Mouse (Mus musculus) limb, embryonic 14.5 days (tissue): ENCODE results near the gene Ccdc87. TPM values are rescaled to one million over a fixed set of nuclear protein-coding genes. Genes with fewer than 3 reads are reported as not detected.
A peak's percentile ranks its signal among the peaks of the same experiment; 100 is the strongest.

Source experiments
- ATAC-seq: fragments of 200-750 bp; cut with Nextera tagmentation; 2 replicates; pipeline ENCODE4 v1.8.0; 2017; ENCODE audit warnings: low read depth, moderate number of reproducible peaks, moderate TSS enrichment; ENCODE audit not compliant: low FRiP score
- DNase-seq: peaks from one replicate; pipeline ENCODE4 v3.0.0-alpha.2; 2015; ENCODE audit warnings: low spot score
- H3K27ac ChIP-seq: fragments of 300-500 bp; sonication (generic); replicated peaks from 2 replicates; pipeline ENCODE4 v1.5.1; 2014; ENCODE audit warnings: low read depth, mild to moderate bottlenecking, low read length, moderate library complexity, mixed read lengths
- H3K27me3 ChIP-seq: fragments of 300-500 bp; sonication (generic); 2 replicates; pipeline ENCODE4 v1.6.1; 2014; ENCODE audit warnings: low read length, mixed read lengths; ENCODE audit not compliant: control insufficient read depth, insufficient read depth
- H3K36me3 ChIP-seq: fragments of 300-500 bp; sonication (generic); 2 replicates; pipeline ENCODE4 v1.6.1; 2014; ENCODE audit warnings: mild to moderate bottlenecking, low read length, moderate library complexity, mixed read lengths; ENCODE audit not compliant: control insufficient read depth, insufficient read depth
- H3K4me1 ChIP-seq: fragments of 300-500 bp; sonication (generic); 2 replicates; pipeline ENCODE4 v1.6.1; 2014; ENCODE audit warnings: antibody characterized with exemption, low read length, mixed read lengths; ENCODE audit not compliant: control insufficient read depth, insufficient read depth
- H3K4me2 ChIP-seq: fragments of 300-500 bp; sonication (generic); replicated peaks from 2 replicates; pipeline ENCODE4 v1.6.1; 2014; ENCODE audit warnings: low read depth, mild to moderate bottlenecking, low read length, moderate library complexity; ENCODE audit not compliant: severe bottlenecking
- H3K4me3 ChIP-seq: fragments of 300-500 bp; sonication (generic); replicated peaks from 2 replicates; pipeline ENCODE4 v1.5.1; 2014; ENCODE audit warnings: low read length
- H3K9ac ChIP-seq: fragments of 300-500 bp; sonication (generic); 2 replicates; pipeline ENCODE4 v1.6.1; 2014; ENCODE audit warnings: mild to moderate bottlenecking, low read depth, low read length, moderate library complexity; ENCODE audit not compliant: severe bottlenecking
- H3K9me3 ChIP-seq: fragments of 300-500 bp; sonication (generic); 2 replicates; pipeline ENCODE4 v1.6.1; 2016; ENCODE audit warnings: low read length; ENCODE audit not compliant: control insufficient read depth
- POLR2A ChIP-seq: fragments of 200-500 bp; IDR thresholded peaks from 2 replicates; pipeline ENCODE4 v1.8.0; 2012; ENCODE audit warnings: inconsistent platforms, mild to moderate bottlenecking, moderate library complexity, borderline replicate concordance; ENCODE audit not compliant: insufficient read depth, insufficient read length; ENCODE audit errors: extremely low read depth
- WGBS: fragments of 180-500 bp; shearing (Covaris S2); extraction: QIAGEN DNeasy Blood & Tissue Kit; methylation state at CpG from one replicate; pipeline ENCODE4 v1.1.7; 2014; 5-methylcytosine and 5-hydroxymethylcytosine counted together
- polyA plus RNA-seq, 2 experiments: library from polyadenylated mRNA; depleted of rRNA in 1 of 2; stranded (reverse) in 1 of 2; unstranded in 1 of 2; fragments of >200 nt; fragmentation: Nextera tagmentation in 1 of 2; extraction: Ambion mirVana in 1 of 2; gene quantifications; 2 replicates each; pipeline versions ENCODE4 v1.2.1 to v1.2.3; 2012 to 2014

Gene Ccdc87
- polyA plus RNA-seq, 2 experiments: 0.05 to 0.26 TPM

DNA sequence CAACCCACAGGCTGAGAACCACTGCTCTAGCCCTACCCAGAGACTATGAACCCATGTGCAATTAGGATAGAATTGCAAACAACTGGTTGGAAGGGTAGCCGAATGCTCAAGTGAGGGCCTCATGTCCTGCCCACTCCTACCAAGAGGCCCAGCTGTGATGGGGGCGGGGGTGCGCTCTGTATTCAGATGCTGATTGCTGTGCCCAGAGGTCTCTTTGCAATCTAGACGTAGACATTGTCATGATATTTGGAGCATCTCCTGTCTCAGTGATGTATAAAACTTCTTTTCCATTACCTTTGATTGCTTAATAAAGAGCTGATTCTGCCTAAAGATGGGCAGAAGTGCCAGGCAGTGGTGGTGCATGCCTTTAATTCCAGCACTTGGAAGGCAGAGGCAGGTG, 10.6 kb downstream of the Ccdc87 start:
- Histone ChIP-seq H3K9ac (no peak overlapping the region), H3K27ac (no peak overlapping the region), H3K36me3 (no peaks in the 10 kb centered on the region), H3K4me2 (no peak overlapping the region), H3K4me3 (no peak overlapping the region), H3K27me3 (no peaks in the 10 kb centered on the region), H3K9me3 (no peaks in the 10 kb centered on the region), H3K4me1 (no peaks in the 10 kb centered on the region)
- TF ChIP-seq POLR2A: no peak
- no peak for ATAC-seq
- 39% methylated on average over 4 of the region's 4 CpGs for WGBS
- no peak for DNase-seq

DNA sequence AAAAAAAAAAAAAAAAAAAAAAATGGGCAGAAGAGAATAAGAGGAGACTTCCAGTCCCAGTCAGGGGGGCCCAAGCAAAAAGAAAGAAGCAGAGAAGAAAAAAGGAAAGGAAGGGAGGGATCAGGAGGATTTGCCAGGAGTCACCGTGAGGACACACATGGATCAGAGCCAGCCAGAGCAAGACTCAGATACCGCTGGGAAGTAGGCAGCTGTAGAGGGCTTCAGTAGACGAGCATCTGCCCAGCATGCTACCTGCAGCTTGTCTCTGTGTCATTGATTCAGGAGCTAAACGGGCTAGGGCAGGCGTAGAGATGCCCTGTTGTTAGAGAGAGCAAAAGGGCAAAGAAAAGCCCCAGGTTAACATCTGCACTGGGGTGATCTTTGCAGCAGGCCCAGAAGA, 11.1 kb downstream of the Ccdc87 start:
- Histone ChIP-seq H3K4me2 (no peak overlapping the region), H3K4me1 (peaks cover under 1% of the 10 kb centered on the region; the same call in 1 of the 2 replicates), H3K27ac (no peak overlapping the region), H3K4me3 (no peak overlapping the region), H3K9me3 (no peaks in the 10 kb centered on the region), H3K9ac (no peak overlapping the region), H3K36me3 (no peaks in the 10 kb centered on the region), H3K27me3 (no peaks in the 10 kb centered on the region)
- no peak for TF ChIP-seq POLR2A
- no peak for DNase-seq
- ATAC-seq: no peak
- 52% methylated on average over 5 of the region's 5 CpGs for WGBS

DNA sequence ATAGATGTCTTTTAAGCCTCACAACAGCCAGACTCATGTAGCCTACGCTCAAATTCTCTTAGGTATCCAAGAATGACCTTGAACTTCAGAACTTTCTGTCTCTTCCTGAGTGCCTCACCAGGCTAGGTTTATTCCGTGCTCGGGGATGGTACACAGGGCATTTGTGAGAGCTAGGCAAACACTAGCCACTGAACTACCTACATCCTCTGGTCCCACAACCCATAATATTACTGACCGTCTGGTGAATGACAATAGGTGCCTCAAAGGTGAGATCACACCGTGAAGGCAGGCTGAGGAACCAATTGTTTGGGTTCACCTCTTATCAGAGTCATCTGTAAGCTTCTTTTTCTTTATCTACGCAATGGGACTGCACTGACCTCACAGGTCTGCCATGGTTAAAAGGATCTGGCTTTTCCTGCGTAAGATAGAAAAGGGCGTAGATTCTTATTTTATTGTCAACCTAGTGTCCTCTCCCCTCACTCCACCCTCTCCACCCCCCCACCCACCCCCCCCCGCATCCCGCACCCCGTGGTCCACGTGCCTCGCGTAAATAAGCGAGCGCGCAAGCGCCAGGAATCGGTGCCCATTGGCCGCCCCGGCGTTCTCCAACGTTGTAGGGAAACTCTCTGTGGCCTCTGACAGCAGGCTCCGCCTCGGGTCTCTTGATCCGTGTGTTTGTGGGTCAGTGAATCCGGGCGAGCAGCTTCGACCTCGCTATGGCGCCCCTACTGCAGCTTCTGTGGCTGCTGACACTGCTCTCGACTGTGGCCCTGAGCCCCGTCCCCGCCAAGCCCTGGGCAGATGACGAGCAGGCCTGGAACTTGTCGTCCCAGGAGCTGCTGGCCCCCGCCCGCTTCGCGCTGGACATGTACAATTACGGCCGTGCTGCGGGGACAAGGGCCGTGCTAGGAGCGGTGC, 15.6 kb downstream of the Ccdc87 start, which contains the start of gene Ctsf:
Ctsf (plus strand) TSS at position 579 of the 918 bp plus-strand sequence.
- Histone ChIP-seq H3K27me3 (no peaks in the 10 kb centered on the region), H3K36me3 (no peaks in the 10 kb centered on the region), H3K4me3 (peak within 1 kb of the TSS; percentile 61), H3K27ac (no peak within 1 kb of the TSS), H3K4me1 (peaks cover 4% of the 10 kb centered on the region; the same call in 1 of the 2 replicates), H3K9ac (peak within 1 kb of the TSS; percentile 68), H3K9me3 (no peaks in the 10 kb centered on the region), H3K4me2 (peak within 1 kb of the TSS; percentile 96)
- DNase-seq (peak; percentile 80), ATAC-seq (peak; percentile 91)
- 5% methylated on average over 45 of the region's 45 CpGs for WGBS
- TF ChIP-seq POLR2A: no peak

DNA sequence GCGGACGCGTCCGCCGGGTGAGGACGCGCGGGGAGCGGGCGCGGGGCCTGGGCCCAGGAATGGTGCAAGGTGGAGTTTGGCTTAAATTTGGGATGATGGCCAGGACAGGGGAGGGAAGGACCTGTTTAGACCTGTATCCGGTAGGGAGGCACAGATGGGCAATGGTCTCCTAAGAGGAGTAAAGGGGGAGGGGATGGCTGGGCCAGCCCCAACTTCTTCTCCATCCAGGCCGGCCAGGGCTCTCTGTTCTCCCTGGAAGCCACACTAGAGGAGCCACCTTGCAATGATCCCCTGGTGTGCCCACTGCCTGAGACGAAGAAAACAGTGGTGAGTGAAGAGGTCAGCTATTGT, 16.3 kb downstream of the Ccdc87 start:
- H3K4me1 ChIP-seq: peaks cover 4% of the 10 kb centered on the region; the same call in 1 of the 2 replicates
- WGBS: 2% methylated on average over 14 of the region's 14 CpGs

DNA sequence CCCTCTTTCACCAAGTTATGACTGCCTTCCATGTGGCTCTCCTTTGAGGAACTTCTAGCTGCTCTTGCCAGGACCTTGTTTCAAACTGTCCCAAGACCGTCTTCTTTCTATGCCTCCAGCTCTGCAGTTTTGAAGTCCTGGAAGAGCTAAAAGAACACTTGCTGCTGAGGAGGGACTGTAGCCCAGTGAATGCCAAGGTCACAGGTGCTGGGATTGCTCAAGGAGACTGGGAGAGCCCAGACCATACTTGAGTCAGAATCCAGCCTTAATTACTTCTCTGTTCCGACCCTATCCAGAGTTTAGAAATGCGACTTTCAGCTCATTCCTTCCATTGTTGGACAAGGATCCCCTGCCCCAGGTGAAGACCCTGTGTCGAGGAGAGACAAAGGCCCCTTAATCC, 16.8 kb downstream of the Ccdc87 start:
- peak overlapping the region; percentile 96; the same call in 1 of the 2 replicates for H3K4me2 ChIP-seq

More for the DNA sequence above, 16.3 kb downstream of the Ccdc87 start:
- DNase-seq: no peak
- TF ChIP-seq POLR2A: no peak
- Histone ChIP-seq H3K4me3 (peak overlapping the region; percentile 61), H3K36me3 (0 out of 2 replicates have a peak, but pooled peaks cover 2% of the 10 kb centered on the region), H3K4me2 (peak overlapping the region; percentile 96), H3K27me3 (no peaks in the 10 kb centered on the region), H3K27ac (no peak overlapping the region), H3K9me3 (no peaks in the 10 kb centered on the region), H3K9ac (peak overlapping the region; percentile 68)
- no peak for ATAC-seq

More for the DNA sequence above, 16.8 kb downstream of the Ccdc87 start:
- ATAC-seq (no peak), DNase-seq (no peak)
- Histone ChIP-seq H3K27ac (no peak overlapping the region), H3K9ac (no peak overlapping the region), H3K4me1 (peaks cover 4% of the 10 kb centered on the region; the same call in 1 of the 2 replicates), H3K36me3 (0 out of 2 replicates have a peak, but pooled peaks cover 2% of the 10 kb centered on the region), H3K9me3 (no peaks in the 10 kb centered on the region), H3K4me3 (0 out of 2 replicates have a peak overlapping the region, but pooled peaks have one; percentile 61), H3K27me3 (no peaks in the 10 kb centered on the region)
- 84% methylated on average over 4 of the region's 4 CpGs for WGBS
- TF ChIP-seq POLR2A: no peak
